Mouse (Mus musculus) erythroid progenitor cell, adult 5-6 weeks (primary cell): Measurements from ENCODE around the gene Ceacam2. TPM values are rescaled to one million over a fixed set of nuclear protein-coding genes. Genes with fewer than 3 reads are reported as not detected.
"Not testable (repeated sequence)": the region's sequence is repeated elsewhere in the genome, so short reads cannot be mapped to it uniquely, and the experiment has no call there.

Experiments used
- ATAC-seq: replicated peaks from 2 replicates; pipeline ENCODE4 v1.8.0; 2016; ENCODE audit warnings: moderate number of reproducible peaks, mild to moderate bottlenecking, moderate TSS enrichment, inconsistent platforms; ENCODE audit not compliant: poor library complexity, low FRiP score, severe bottlenecking
- total RNA-seq, 2 experiments: library from RNA; stranded (forward) in 1 of 2; stranded (reverse) in 1 of 2; fragments of 150-400 nt in 1 of 2; fragments of 186-747, 209-891 nt in 1 of 2; gene quantifications; 2 replicates each; pipeline versions ENCODE4 v1.2.3 to v1.2.4; 2015 to 2017; ENCODE audit warnings: low replicate concordance in 2 of 2

Ceacam2 gene
- total RNA-seq, 2 experiments from 2014 or later: not detected

- ATAC-seq: no peak
Measured at GRCm38 (mm10) chr7:25486186-25486585, 53.5 kb downstream of the Ceacam2 start.

- no peak for ATAC-seq
Measured at GRCm38 (mm10) chr7:25485061-25485460, 54.6 kb downstream of the Ceacam2 start.

- ATAC-seq: no peak
Measured at GRCm38 (mm10) chr7:25483133-25483735, 56.4 kb downstream of the Ceacam2 start.

- not testable (repeated sequence) for ATAC-seq
Measured at GRCm38 (mm10) chr7:25480791-25481190, 58.9 kb downstream of the Ceacam2 start.

GRCm38 (mm10) chr7:25479440-25479839 lies 60.2 kb downstream of the Ceacam2 start:
- ATAC-seq: no peak

- not testable (repeated sequence) for ATAC-seq
Measured at GRCm38 (mm10) chr7:25477752-25478093, 61.9 kb downstream of the Ceacam2 start.

- ATAC-seq: not testable (repeated sequence)
Measured at GRCm38 (mm10) chr7:25477091-25477751, 62.4 kb downstream of the Ceacam2 start, which contains the start of gene Ceacam1. Ceacam1 (minus strand) TSS chr7:25477603.

DNA sequence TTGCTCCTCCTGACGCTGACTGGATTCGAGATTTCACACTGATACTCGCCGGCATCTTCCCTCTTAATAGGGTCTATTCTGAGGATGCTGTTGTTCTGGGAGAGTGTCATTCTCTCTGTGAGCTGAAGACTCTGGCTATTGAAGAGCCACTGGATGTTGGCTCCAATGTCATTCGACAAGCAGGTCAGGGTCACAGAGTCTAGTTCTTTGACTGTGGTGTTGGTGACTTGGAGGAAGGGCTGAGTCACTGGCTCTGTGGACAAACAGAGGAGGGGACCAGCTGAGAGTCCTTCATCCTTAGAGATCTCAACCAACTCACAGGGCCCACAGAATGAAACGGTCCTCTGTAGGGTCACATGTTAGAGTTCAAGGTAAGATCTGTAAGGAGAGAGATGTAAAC lies 67.8 kb downstream of the Ceacam2 start:
- not testable (repeated sequence) for ATAC-seq

Other genes starting within 250 kb of the Ceacam2 start
- 20.2 and 26.8 TPM in 2 replicates for gene Pafah1b3, start 241.9 kb downstream of the Ceacam2 start, total RNA-seq (2015; ENCODE audit: low replicate concordance)
- gene Pafah1b3, start 241.9 kb downstream of the Ceacam2 start, total RNA-seq (2017; ENCODE audit: low replicate concordance): 8.9 and 17.3 TPM in 2 replicates
- not detected in 2 replicates for gene Prr19, start 238.4 kb downstream of the Ceacam2 start, total RNA-seq (2015; ENCODE audit: low replicate concordance)
- gene Prr19, start 238.4 kb downstream of the Ceacam2 start, total RNA-seq (2017; ENCODE audit: low replicate concordance): not detected in 2 replicates
- not detected in 2 replicates for gene Tmem145, start 233.8 kb downstream of the Ceacam2 start, total RNA-seq (2015; ENCODE audit: low replicate concordance)
- not detected in 2 replicates for gene Tmem145, start 233.8 kb downstream of the Ceacam2 start, total RNA-seq (2017; ENCODE audit: low replicate concordance)
- gene Megf8, start 222.7 kb downstream of the Ceacam2 start, total RNA-seq (2015; ENCODE audit: low replicate concordance): 0.42 TPM in 1 of 2 replicates, not detected in the other
- gene Megf8, start 222.7 kb downstream of the Ceacam2 start, total RNA-seq (2017; ENCODE audit: low replicate concordance): 0.64 TPM in 1 of 2 replicates, not detected in the other
- gene Cnfn, start 170.1 kb downstream of the Ceacam2 start, total RNA-seq (2015; ENCODE audit: low replicate concordance): not detected in 2 replicates
- not detected in 2 replicates for gene Cnfn, start 170.1 kb downstream of the Ceacam2 start, total RNA-seq (2017; ENCODE audit: low replicate concordance)
- 1.1 and 10.9 TPM in 2 replicates for gene Lipe, start 141.1 kb downstream of the Ceacam2 start, total RNA-seq (2015; ENCODE audit: low replicate concordance)
- gene Lipe, start 141.1 kb downstream of the Ceacam2 start, total RNA-seq (2017; ENCODE audit: low replicate concordance): 0.23 and 13.1 TPM in 2 replicates
- gene Cxcl17, start 127.0 kb downstream of the Ceacam2 start, total RNA-seq (2015; ENCODE audit: low replicate concordance): not detected in 2 replicates
- not detected in 2 replicates for gene Cxcl17, start 127.0 kb downstream of the Ceacam2 start, total RNA-seq (2017; ENCODE audit: low replicate concordance)
- gene Ceacam1, start 62.3 kb downstream of the Ceacam2 start, total RNA-seq (2015; ENCODE audit: low replicate concordance): 52.0 and 58.4 TPM in 2 replicates
- 9.5 and 13.3 TPM in 2 replicates for gene Ceacam1, start 62.3 kb downstream of the Ceacam2 start, total RNA-seq (2017; ENCODE audit: low replicate concordance)
- gene Erich4, start 76.0 kb upstream of the Ceacam2 start, total RNA-seq (2015; ENCODE audit: low replicate concordance): not detected in 2 replicates
- not detected in 2 replicates for gene Erich4, start 76.0 kb upstream of the Ceacam2 start, total RNA-seq (2017; ENCODE audit: low replicate concordance)
- 3.4 and 7.9 TPM in 2 replicates for gene Dmac2, start 79.6 kb upstream of the Ceacam2 start, total RNA-seq (2015; ENCODE audit: low replicate concordance)
- gene Dmac2, start 79.6 kb upstream of the Ceacam2 start, total RNA-seq (2017; ENCODE audit: low replicate concordance): 3.0 and 8.5 TPM in 2 replicates
- gene B3gnt8, start 86.8 kb upstream of the Ceacam2 start, total RNA-seq (2015; ENCODE audit: low replicate concordance): 2.5 and 3.8 TPM in 2 replicates
- gene B3gnt8, start 86.8 kb upstream of the Ceacam2 start, total RNA-seq (2017; ENCODE audit: low replicate concordance): 1.7 and 2.4 TPM in 2 replicates
- gene Bckdha, start 119.1 kb upstream of the Ceacam2 start, total RNA-seq (2015; ENCODE audit: low replicate concordance): 6.7 and 10.5 TPM in 2 replicates
- 3.2 and 11.4 TPM in 2 replicates for gene Bckdha, start 119.1 kb upstream of the Ceacam2 start, total RNA-seq (2017; ENCODE audit: low replicate concordance)
- 16.2 and 23.1 TPM in 2 replicates for gene Exosc5, start 119.3 kb upstream of the Ceacam2 start, total RNA-seq (2015; ENCODE audit: low replicate concordance)
- gene Exosc5, start 119.3 kb upstream of the Ceacam2 start, total RNA-seq (2017; ENCODE audit: low replicate concordance): 4.9 and 11.7 TPM in 2 replicates
- gene Tmem91, start 135.3 kb upstream of the Ceacam2 start, total RNA-seq (2015; ENCODE audit: low replicate concordance): not detected in 2 replicates
- 4.2 TPM in 1 of 2 replicates, not detected in the other for gene Tmem91, start 135.3 kb upstream of the Ceacam2 start, total RNA-seq (2017; ENCODE audit: low replicate concordance)
- 8.4 and 8.6 TPM in 2 replicates for gene B9d2, start 140.9 kb upstream of the Ceacam2 start, total RNA-seq (2015; ENCODE audit: low replicate concordance)
- 2.1 and 10.1 TPM in 2 replicates for gene B9d2, start 140.9 kb upstream of the Ceacam2 start, total RNA-seq (2017; ENCODE audit: low replicate concordance)
- 72.4 and 95.2 TPM in 2 replicates for gene Tgfb1, start 147.1 kb upstream of the Ceacam2 start, total RNA-seq (2015; ENCODE audit: low replicate concordance)
- 15.0 and 19.8 TPM in 2 replicates for gene Tgfb1, start 147.1 kb upstream of the Ceacam2 start, total RNA-seq (2017; ENCODE audit: low replicate concordance)
- gene Ccdc97, start 179.2 kb upstream of the Ceacam2 start, total RNA-seq (2015; ENCODE audit: low replicate concordance): 28.1 and 29.9 TPM in 2 replicates
- 13.9 and 34.8 TPM in 2 replicates for gene Ccdc97, start 179.2 kb upstream of the Ceacam2 start, total RNA-seq (2017; ENCODE audit: low replicate concordance)
- gene Hnrnpul1, start 214.9 kb upstream of the Ceacam2 start, total RNA-seq (2015; ENCODE audit: low replicate concordance): 186 and 195 TPM in 2 replicates
- gene Hnrnpul1, start 214.9 kb upstream of the Ceacam2 start, total RNA-seq (2017; ENCODE audit: low replicate concordance): 179 and 256 TPM in 2 replicates
- 51.9 and 61.6 TPM in 2 replicates for gene Axl, start 248.8 kb upstream of the Ceacam2 start, total RNA-seq (2015; ENCODE audit: low replicate concordance)
- gene Axl, start 248.8 kb upstream of the Ceacam2 start, total RNA-seq (2017; ENCODE audit: low replicate concordance): 27.2 and 58.7 TPM in 2 replicates